Mouse (Mus musculus) hindbrain, embryonic 14.5 days (tissue): ENCODE results near the gene Cpeb3. TPM values are rescaled to one million over a fixed set of nuclear protein-coding genes. Genes with fewer than 3 reads are reported as not detected.
"Not testable (repeated sequence)": the region's sequence is repeated elsewhere in the genome, so short reads cannot be mapped to it uniquely, and the experiment has no call there.

Experiments
- ATAC-seq: fragments of 200-750 bp; cut with Nextera tagmentation; 2 replicates; pipeline ENCODE4 v1.8.0; 2017; ENCODE audit warnings: moderate number of reproducible peaks, mild to moderate bottlenecking, moderate TSS enrichment, moderate library complexity; ENCODE audit not compliant: low FRiP score
- DNase-seq: peaks from one replicate; pipeline ENCODE4 v3.0.0-alpha.2; 2015; ENCODE audit warnings: low spot score
- H3K27ac ChIP-seq: fragments of 300-500 bp; sonication (generic); 2 replicates; pipeline ENCODE4 v1.5.1; 2014; ENCODE audit warnings: mild to moderate bottlenecking, moderate library complexity
- H3K27me3 ChIP-seq: fragments of 300-500 bp; sonication (generic); 2 replicates; pipeline ENCODE4 v1.6.1; 2014; ENCODE audit warnings: mild to moderate bottlenecking, low read length, mixed read lengths; ENCODE audit not compliant: control insufficient read depth, insufficient read depth
- H3K36me3 ChIP-seq: fragments of 300-500 bp; sonication (generic); replicated peaks from 2 replicates; pipeline ENCODE4 v1.6.1; 2014; ENCODE audit not compliant: control insufficient read depth, insufficient read depth
- H3K4me1 ChIP-seq: fragments of 300-500 bp; sonication (generic); replicated peaks from 2 replicates; pipeline ENCODE4 v1.6.1; 2014; ENCODE audit warnings: antibody characterized with exemption, low read length, mixed read lengths; ENCODE audit not compliant: control insufficient read depth, insufficient read depth
- H3K4me2 ChIP-seq: fragments of 300-500 bp; sonication (generic); replicated peaks from 2 replicates; pipeline ENCODE4 v1.6.1; 2014; ENCODE audit warnings: mild to moderate bottlenecking, moderate library complexity
- H3K4me3 ChIP-seq: fragments of 300-500 bp; sonication (generic); replicated peaks from 2 replicates; pipeline ENCODE4 v1.5.1; 2014; ENCODE audit warnings: mild to moderate bottlenecking, low read length
- H3K9ac ChIP-seq: fragments of 300-500 bp; sonication (generic); 2 replicates; pipeline ENCODE4 v1.6.1; 2014
- H3K9me3 ChIP-seq: fragments of 300-500 bp; sonication (generic); 2 replicates; pipeline ENCODE4 v1.6.1; 2016; ENCODE audit warnings: low read length; ENCODE audit not compliant: control insufficient read depth
- WGBS: fragments of 180-500 bp; shearing (Covaris S2); extraction: QIAGEN DNeasy Blood & Tissue Kit; methylation state at CpG from one replicate; pipeline ENCODE4 v1.1.7; 2014; 5-methylcytosine and 5-hydroxymethylcytosine counted together
- polyA plus RNA-seq: library from polyadenylated mRNA; unstranded; fragments of >200 nt; fragmentation: Nextera tagmentation; extraction: Ambion mirVana; gene quantifications from 2 replicates; pipeline ENCODE4 v1.2.1, GENCODE M21; 2014

The Cpeb3 gene
- polyA plus RNA-seq, 1 experiment from 2014 or later, result 10.8 TPM

DNA sequence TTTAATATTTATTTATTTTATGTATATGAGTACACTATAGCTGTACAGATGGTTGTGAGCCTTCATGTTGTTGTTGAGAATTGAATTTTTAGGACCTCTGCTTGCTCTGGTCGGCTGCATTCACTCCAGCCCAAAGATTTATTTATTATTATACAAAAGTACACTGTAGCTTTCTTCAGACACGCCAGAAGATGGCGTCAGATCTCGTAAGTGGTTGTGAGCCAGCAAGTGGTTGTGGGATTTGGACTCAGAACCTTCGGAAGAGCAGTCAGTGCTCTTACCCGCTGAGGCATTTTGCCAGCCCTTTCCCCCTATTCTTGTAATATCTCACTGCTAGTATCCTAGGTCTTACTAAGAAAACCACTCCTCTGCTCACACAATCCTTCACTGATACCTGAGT lies 126.9 kb downstream of the Cpeb3 start:
- Histone ChIP-seq H3K9me3 (no peaks in the 10 kb centered on the region), H3K36me3 (no peaks in the 10 kb centered on the region), H3K27ac (no peak overlapping the region), H3K9ac (no peak overlapping the region), H3K4me1 (no peaks in the 10 kb centered on the region), H3K27me3 (no peaks in the 10 kb centered on the region), H3K4me2 (no peak overlapping the region), H3K4me3 (no peak overlapping the region)
- no peak for DNase-seq
- ATAC-seq, result no peak
- 61% methylated on average over 6 of the region's 6 CpGs for WGBS

DNA sequence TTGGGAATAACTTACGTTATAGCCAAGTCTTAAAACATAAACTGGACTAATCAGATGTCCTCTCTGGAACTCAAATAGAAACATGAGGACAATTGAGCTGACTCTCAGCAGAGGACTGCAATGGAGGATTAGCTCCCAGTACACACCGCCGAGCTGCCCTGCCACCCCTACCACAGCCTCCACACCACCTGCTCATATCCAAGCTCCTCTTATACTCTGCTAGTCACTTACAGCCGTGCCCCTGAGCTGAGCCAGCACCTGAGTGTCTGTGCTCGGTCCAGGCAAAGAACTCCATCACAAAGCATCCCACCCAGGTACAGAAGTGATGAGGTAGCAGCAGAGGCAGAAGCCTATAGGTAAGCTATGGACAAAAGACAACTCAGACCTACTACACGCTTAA lies 129.2 kb downstream of the Cpeb3 start:
- no peaks in the 10 kb centered on the region for H3K27me3 ChIP-seq
- H3K9ac ChIP-seq, result no peak overlapping the region
- H3K36me3 ChIP-seq, result no peaks in the 10 kb centered on the region
- H3K4me1 ChIP-seq, result no peaks in the 10 kb centered on the region
- ATAC-seq, result no peak
- H3K4me2 ChIP-seq, result no peak overlapping the region
- no peaks in the 10 kb centered on the region for H3K9me3 ChIP-seq
- no peak for DNase-seq
- 89% methylated on average over 6 of the region's 6 CpGs for WGBS
- H3K27ac ChIP-seq, result no peak overlapping the region
- no peak overlapping the region for H3K4me3 ChIP-seq

GRCm38 (mm10) chr19:37078571-37078970 lies 129.8 kb downstream of the Cpeb3 start:
- Histone ChIP-seq H3K9me3 (no peaks in the 10 kb centered on the region), H3K27me3 (no peaks in the 10 kb centered on the region), H3K36me3 (no peaks in the 10 kb centered on the region), H3K4me2 (no peak overlapping the region), H3K4me3 (no peak overlapping the region), H3K4me1 (no peaks in the 10 kb centered on the region), H3K9ac (no peak overlapping the region), H3K27ac (no peak overlapping the region)
- ATAC-seq (no peak), DNase-seq (no peak)
- 83% methylated on average over 1 of the region's 1 CpGs for WGBS

DNA sequence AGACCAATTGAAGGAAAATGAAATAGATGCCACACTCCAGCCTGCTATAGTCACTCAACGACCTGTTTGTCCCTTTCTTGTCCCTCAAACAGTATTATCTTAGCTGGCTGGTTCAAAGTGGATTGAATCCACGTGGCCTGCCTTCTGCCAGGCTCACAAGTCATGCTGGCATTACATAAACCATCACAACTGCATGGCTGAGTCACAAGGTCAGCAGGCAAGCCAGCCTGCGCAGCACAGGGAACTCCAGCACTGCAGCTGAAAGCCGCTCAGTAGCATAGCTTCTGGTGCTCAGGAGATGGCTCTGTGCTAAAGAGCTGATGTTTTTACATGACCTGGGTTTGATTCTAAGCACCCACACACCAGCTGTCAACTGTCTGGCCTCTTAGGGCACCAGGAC lies 130.3 kb downstream of the Cpeb3 start:
- Histone ChIP-seq H3K27ac (no peak overlapping the region), H3K4me2 (no peak overlapping the region), H3K27me3 (no peaks in the 10 kb centered on the region), H3K9ac (no peak overlapping the region), H3K4me1 (no peaks in the 10 kb centered on the region), H3K36me3 (no peaks in the 10 kb centered on the region), H3K9me3 (no peaks in the 10 kb centered on the region), H3K4me3 (no peak overlapping the region)
- ATAC-seq, result no peak
- no peak for DNase-seq
- WGBS, result 58% methylated on average over 4 of the region's 4 CpGs

DNA sequence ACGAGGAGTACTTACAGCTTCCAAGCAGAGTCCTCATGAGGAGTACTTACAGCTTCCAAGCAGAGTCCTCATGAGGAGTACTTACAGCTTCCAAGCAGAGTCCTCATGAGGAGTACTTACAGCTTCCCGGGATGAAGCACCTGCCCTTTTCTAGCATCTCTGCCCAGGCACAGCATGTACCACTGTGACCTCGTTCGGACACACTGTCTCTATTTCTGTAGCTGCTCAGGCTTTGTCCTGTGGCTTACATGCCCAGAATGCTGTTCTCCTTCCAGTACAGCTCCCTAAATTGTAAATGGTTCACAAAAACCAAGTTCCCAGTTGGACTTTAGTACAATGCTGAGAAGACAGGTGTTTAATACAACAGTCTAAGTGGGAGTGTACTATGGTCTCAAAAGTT lies 131.1 kb downstream of the Cpeb3 start:
- 85% methylated on average over 4 of the region's 4 CpGs for WGBS
- ATAC-seq, H3K4me2 ChIP-seq: not testable (repeated sequence)

GRCm38 (mm10) chr19:37076646-37077045 lies 131.8 kb downstream of the Cpeb3 start:
- DNase-seq (no peak), ATAC-seq (no peak)
- Histone ChIP-seq H3K9me3 (no peaks in the 10 kb centered on the region), H3K36me3 (no peaks in the 10 kb centered on the region), H3K9ac (no peak overlapping the region), H3K4me1 (no peaks in the 10 kb centered on the region), H3K4me2 (no peak overlapping the region), H3K27ac (no peak overlapping the region), H3K4me3 (no peak overlapping the region), H3K27me3 (no peaks in the 10 kb centered on the region)
- WGBS, result 97% methylated on average over 4 of the region's 4 CpGs

More for the DNA sequence above, 131.1 kb downstream of the Cpeb3 start:
- H3K27me3 ChIP-seq, H3K4me1 ChIP-seq, DNase-seq, H3K27ac ChIP-seq, H3K36me3 ChIP-seq, H3K9me3 ChIP-seq, H3K9ac ChIP-seq, H3K4me3 ChIP-seq: not testable (repeated sequence)

DNA sequence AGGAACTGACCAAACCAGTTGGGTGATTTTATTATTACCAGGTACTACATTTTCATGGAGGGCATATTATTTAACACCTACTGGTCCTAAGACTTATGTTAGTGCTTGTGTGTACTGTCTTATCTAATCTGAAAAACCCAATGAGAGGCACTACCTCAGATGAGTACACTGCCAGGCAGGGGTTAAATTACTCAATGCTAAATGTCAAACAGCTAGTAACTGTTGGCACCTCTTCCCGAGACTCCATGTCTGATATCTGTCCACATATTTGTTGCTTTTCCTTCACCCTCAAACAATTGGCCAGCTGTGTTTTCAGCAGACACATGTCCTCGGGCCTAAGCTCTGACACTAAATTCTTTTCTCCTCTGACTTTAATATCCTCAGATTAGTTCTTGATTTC lies 132.3 kb downstream of the Cpeb3 start:
- ATAC-seq (no peak), DNase-seq (no peak)
- Histone ChIP-seq H3K9me3 (no peaks in the 10 kb centered on the region), H3K27ac (no peak overlapping the region), H3K27me3 (no peaks in the 10 kb centered on the region), H3K4me1 (no peaks in the 10 kb centered on the region), H3K9ac (no peak overlapping the region), H3K4me3 (no peak overlapping the region), H3K4me2 (no peak overlapping the region), H3K36me3 (no peaks in the 10 kb centered on the region)
- WGBS, result 59% methylated on average over 2 of the region's 2 CpGs

GRCm38 (mm10) chr19:37075690-37076089 lies 132.7 kb downstream of the Cpeb3 start:
- no peak for ATAC-seq
- H3K27me3 ChIP-seq, result no peaks in the 10 kb centered on the region
- 72% methylated on average over 7 of the region's 7 CpGs for WGBS
- H3K9ac ChIP-seq, result no peak overlapping the region
- H3K36me3 ChIP-seq, result no peaks in the 10 kb centered on the region
- no peak for DNase-seq
- no peaks in the 10 kb centered on the region for H3K9me3 ChIP-seq
- H3K4me1 ChIP-seq, result no peaks in the 10 kb centered on the region
- H3K4me2 ChIP-seq, result no peak overlapping the region
- no peak overlapping the region for H3K4me3 ChIP-seq
- no peak overlapping the region for H3K27ac ChIP-seq

GRCm38 (mm10) chr19:37074726-37075125 lies 133.7 kb downstream of the Cpeb3 start:
- no peaks in the 10 kb centered on the region for H3K27me3 ChIP-seq
- H3K27ac ChIP-seq, result no peak overlapping the region
- no peak overlapping the region for H3K4me3 ChIP-seq
- ATAC-seq (no peak), DNase-seq (no peak)
- H3K9me3 ChIP-seq, result no peaks in the 10 kb centered on the region
- H3K4me1 ChIP-seq, result no peaks in the 10 kb centered on the region
- no peak overlapping the region for H3K9ac ChIP-seq
- no peak overlapping the region for H3K4me2 ChIP-seq
- WGBS, result 81% methylated on average over 5 of the region's 5 CpGs
- H3K36me3 ChIP-seq, result no peaks in the 10 kb centered on the region

DNA sequence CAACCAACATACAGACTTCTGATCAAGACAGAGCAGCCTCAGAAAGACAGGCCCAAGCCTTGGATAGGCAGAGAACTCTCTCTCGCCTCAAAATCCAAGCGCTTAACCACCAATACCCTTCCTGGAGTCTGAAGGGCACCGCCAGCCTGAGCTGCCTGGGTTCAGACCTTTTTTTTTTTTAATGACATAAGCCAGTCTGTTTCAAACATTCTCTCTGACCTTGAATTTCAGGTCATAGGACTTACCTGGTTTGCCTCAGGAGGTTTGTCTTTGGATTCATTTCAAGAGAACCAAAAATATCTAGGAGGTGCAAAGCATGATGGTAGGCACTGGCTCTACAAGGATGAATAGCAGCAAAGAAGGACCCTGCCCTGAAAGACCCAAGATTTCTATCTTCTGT lies 134.1 kb downstream of the Cpeb3 start:
- no peak overlapping the region for H3K27ac ChIP-seq
- no peak for DNase-seq
- 96% methylated on average over 3 of the region's 3 CpGs for WGBS
- no peak for ATAC-seq
- H3K9ac ChIP-seq, result no peak overlapping the region
- H3K36me3 ChIP-seq, result no peaks in the 10 kb centered on the region
- H3K27me3 ChIP-seq, result no peaks in the 10 kb centered on the region
- H3K4me1 ChIP-seq, result no peaks in the 10 kb centered on the region
- H3K9me3 ChIP-seq, result no peaks in the 10 kb centered on the region
- no peak overlapping the region for H3K4me3 ChIP-seq
- no peak overlapping the region for H3K4me2 ChIP-seq
